Mouse (Mus musculus): ENCODE measurements around the gene Krtdap.

GRCm38 (mm10) chr7:30811757-30812290 lies 24.1 kb downstream of the Krtdap start:
- TF ChIP-seq CTCF (IDR thresholded peaks at IDR 0.05; ENCODE audit: low read depth) (no peak), EP300 (IDR thresholded peaks at IDR 0.05; ENCODE audit: low read depth) (no peak)

All from liver, embryonic 14.5 days (tissue).